Mouse (Mus musculus) B cell, adult 2 months (primary cell): ENCODE measurements around the gene Limd2.
A peak's percentile ranks its signal among the peaks of the same experiment; 100 is the strongest.
"Not testable (repeated sequence)": the region's sequence is repeated elsewhere in the genome, so short reads cannot be mapped to it uniquely, and the experiment has no call there.

ENCODE experiments used
- DNase-seq, 2 experiments: peaks; one replicate each; pipeline ENCODE4 v3.0.0; 2022

Gene Limd2

DNA sequence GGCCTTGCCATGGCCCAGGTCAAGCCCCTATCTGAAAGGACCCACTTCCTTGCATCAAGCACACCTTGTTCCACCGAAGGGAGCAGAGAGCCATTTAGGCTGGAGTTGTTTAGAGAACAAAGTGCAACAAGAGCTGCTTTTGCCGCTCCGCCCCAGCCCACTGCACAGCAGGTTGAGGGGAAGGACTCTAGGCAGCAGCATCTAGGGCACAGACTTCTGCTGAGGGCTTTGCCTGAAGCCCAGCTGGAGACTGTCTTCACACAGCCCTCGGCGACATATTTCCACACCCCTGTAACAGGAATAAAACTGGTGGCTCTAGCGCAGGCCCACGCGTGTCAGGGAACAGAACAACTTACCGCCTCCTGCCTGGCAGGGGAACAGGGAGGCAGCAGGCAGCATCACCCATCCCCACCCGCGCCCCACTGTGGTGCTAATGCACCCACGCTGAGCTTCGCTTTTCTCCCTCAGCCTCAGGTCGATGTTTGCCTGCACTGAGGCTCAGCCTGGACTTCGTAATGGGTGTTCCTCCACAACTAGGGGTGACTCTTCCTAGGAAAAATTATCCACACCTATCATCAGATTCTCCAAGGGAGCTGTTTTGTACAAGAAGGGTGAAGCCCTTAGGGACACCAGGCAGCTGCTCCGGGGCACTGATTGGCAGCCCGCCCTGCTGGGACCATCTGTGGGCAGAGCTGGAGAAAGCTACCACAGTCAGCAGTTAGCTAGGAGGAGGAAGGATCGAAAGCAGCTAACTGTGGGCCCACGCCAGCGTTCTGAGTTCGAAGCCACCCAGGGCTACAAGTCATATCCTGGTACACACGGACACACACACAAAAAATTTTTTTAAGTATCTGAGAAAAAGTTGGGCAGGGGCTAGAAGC lies at the start of gene Limd2, which contains the start of gene Gm10840:
Gene Limd2, minus strand, starts transcription at position 20 of the 881 bp plus-strand sequence.
Gene Gm10840, plus strand, starts transcription at position 10 of the 881 bp plus-strand sequence.
- peak; percentile 67 to 69 for DNase-seq

DNA sequence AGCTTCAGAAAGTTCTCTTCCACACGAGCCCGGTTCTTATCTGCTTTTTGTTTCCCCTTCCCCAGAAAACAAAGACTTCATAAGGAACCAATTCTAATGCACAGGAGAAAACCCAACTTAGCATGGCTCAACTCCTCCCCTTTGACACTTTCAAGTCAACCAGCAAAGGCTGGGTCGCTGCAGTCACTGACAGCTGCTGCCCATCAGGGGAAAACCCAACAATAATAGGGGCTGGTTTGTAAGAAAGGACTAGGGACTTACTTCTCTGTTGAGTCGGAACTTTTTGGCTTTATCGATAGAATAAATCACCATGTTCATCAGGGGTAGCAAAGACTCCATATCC lies 41.4 kb upstream of the Limd2 start, which contains the start of gene Strada:
Gene Strada, minus strand, starts transcription at position 46 of the 343 bp plus-strand sequence.
- DNase-seq, result peak in 1 of 2 experiments; percentile 13

- DNase-seq, result no peak
Measured at GRCm38 (mm10) chr11:106201337-106202122, 40.9 kb upstream of the Limd2 start.

- DNase-seq, result no peak
Measured at GRCm38 (mm10) chr11:106200756-106201155, 40.1 kb upstream of the Limd2 start.

DNA sequence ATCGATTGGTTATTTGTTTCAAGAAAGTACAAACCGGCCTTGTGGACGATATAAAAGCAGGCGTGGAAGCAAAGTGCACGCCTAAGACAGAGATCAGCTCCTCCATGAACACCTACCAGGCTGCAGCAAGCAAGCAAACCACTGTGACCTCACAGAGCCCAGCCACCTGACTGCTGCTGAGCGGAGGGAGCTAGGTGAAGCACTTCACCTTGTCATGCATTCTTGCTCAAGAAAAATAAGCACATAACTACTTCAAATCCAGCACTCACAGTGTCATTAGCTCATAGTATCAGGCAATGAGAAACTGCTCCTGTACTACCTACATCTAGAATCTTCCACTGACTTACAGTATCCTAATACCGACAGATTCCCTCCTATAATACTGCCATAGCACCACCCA lies 39.3 kb upstream of the Limd2 start:
- not testable (repeated sequence) for DNase-seq

- peak in 1 of 2 experiments; percentile 12 for DNase-seq
Measured at GRCm38 (mm10) chr11:106198277-106198676, 37.6 kb upstream of the Limd2 start.

DNA sequence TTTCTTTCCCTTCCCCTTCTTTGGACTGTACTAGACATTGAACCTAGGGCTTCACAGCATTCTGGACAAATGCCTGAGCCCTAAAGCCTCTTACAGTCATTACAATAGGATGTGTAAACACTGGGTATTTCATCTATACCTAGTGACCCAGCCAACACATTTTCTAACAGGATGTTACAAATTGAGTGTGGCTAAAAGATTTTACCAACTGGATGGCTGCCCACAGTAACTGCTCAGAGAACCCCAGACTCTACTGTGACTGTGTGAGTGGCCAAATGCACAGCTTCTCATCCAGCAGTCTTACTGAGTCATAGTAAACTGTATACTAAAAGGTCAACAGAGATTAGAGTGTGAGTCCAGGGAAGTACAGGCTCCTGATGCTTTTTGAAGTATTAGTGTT lies 34.7 kb upstream of the Limd2 start:
- DNase-seq, result no peak

DNA sequence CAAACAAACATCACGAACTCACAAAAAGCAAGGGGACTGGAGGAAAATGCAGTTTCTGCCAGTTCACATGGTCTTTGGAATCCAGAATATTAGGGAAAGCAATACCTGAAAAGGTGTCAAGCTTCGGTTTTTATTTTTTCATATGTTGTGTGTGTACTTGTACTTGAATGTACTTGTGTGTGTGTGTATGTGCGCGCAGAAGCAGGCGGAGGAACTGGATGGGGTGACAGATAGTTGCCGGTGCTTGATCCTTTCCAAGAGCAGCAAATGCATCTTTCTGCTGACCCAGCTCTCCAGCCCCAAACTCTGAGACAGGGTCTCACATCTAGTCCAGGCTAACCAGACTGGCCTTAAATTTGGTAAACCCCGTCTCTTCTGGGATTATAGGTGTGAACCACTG lies 34.2 kb upstream of the Limd2 start:
- DNase-seq, result no peak

DNA sequence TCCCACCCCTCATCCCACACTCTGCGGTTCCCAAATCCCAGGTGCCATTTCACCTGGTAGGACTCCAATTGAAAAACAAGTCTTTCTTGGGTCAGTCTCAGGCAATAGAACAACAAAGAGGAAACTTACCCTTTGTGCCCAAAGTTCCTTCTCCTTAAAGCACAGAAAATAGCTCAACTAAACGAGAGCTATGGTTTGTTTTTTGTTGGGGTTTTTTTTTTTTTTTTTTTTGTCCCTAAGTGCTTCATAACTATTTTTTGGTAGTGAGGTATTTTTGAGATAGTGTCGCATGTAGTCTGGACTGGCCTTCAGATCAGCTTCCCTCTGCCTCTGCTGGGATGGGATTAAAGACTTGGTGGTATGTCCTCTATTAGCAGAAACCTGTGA lies 33.5 kb upstream of the Limd2 start:
- no peak for DNase-seq

- DNase-seq, result peak; percentile 96 to 97
Measured at GRCm38 (mm10) chr11:106193371-106194154, 32.9 kb upstream of the Limd2 start.

- DNase-seq, result peak; percentile 45 to 47
Measured at GRCm38 (mm10) chr11:106192657-106193370, 32.2 kb upstream of the Limd2 start.

DNA sequence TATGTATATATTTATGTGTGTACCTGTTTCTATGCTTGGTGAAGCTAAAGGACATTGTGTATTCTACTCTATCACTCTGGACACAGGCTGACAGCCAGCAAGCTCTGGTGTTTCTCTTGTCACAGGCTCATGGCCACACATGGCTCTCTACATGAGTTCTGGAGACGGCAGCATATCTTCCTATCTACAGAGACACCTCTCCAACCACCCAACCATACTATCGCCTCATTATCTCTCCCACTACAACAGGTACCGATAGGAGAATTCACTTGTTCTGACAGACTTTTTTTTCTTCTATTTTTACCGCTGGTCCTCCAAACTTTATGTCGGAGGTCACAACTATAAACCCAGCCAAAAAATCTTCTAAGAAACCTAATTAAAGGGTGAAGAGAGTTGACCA lies 31.6 kb upstream of the Limd2 start:
- no peak for DNase-seq

DNA sequence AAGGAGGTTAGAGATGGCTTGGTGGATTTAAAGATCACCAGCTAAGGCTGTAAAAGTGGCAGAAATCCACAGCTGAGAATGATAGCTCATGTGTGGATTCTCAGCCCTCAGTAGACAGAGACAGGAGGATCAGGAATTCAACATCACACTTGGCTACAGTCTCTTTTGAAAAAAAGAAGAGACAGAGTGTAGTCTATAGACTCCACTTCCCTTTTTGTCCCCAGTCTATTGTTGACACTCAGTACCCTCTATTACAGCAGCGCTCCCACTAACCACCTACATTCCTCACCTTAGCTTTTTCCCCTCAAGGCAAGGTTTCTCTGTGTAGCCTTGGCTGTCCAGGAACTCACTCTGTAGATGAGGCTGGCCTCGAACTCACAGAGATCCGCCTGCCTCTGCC lies 31.1 kb upstream of the Limd2 start:
- DNase-seq, result no peak

DNA sequence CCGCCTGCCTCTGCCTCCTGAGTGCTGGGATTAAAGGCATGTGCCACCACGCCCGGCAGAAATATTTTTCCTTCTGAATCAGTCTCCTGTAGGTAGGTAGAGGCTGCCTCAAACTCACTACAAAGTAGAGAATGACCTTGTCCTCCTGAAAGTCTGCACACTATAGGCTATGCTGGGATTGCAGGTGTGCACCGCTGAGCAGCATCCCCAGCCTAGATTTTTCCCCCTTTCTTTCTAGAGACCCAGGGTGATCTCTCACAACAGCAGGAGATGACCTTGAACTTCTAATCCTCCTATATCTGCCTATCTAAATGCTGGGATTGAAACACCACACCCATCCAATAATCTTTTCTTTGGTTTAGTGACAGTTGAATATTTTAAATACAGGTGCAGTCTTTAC lies 26.7 kb upstream of the Limd2 start:
- no peak for DNase-seq

- DNase-seq, result peak in 1 of 2 experiments; percentile 21
Measured at GRCm38 (mm10) chr11:106180449-106180801, 19.8 kb upstream of the Limd2 start.

DNA sequence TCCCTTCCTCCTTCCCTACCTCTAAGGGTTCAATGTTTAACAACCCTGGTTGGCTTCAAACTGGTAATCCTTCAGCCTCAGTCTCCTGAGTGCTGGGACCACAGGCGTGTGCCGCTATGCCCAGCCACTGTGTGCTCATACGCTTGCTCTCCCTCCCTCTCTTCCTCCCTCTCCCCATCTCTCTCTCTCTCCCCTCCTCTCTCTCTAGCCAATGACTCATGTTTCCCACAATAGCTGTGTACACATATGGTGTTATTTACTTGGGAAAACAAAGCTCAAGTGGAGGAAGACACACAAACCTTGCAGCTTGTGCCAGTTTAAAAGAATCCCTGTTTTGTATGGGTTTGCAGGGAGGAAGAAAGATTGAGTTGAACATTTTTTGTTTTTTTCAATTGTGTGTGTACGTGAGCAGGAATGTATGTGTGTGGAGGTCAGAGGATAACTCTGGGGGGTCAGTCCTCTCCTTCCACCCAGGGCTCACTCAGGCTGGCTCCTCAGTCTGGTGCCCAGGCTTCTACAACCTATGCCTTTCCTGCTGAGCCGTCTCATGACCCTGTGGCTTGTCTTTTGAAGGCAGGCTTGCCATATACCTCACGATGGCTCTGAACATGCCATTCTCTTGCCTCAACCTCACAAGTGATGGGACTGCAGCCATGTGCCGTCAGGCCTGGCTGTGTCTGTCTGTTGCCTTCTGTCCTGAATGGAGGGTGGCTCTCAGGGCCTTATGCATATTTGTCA lies 19.2 kb upstream of the Limd2 start:
- no peak for DNase-seq

DNA sequence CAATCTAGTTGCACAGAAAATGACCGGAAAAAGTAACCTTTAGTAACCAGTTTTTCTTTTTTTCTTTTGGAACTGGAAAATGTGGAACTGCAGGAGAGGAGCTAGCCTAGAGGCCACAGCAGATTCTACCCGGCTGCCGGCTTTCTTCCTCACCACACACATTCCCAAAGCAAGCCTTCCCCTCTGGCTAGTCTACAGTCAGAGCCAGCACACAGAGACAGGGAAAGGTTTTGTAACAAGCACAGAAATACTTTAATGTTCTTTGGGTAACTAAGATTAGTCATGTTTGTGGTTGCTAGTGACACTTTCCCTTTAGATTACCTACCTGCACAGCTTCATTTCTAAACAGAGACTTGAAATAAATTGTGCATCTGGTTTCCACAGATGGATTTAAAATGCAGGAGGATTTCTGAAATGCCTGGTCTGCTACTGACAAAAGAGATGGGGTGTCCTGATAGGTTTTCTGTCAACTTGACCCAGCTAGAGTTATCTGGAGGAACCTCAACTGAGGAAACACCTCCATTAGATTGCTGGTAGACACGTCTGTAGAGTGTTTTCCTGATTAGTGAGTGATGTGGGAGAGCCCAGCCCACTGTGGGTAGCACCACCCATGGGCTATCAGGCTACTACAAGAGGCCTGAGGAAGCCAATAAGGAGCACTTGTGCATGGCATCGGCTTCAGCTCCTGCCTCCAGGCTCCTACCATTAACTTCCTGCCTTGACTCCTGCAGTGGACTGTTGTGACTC lies 17.5 kb upstream of the Limd2 start:
- no peak for DNase-seq

DNA sequence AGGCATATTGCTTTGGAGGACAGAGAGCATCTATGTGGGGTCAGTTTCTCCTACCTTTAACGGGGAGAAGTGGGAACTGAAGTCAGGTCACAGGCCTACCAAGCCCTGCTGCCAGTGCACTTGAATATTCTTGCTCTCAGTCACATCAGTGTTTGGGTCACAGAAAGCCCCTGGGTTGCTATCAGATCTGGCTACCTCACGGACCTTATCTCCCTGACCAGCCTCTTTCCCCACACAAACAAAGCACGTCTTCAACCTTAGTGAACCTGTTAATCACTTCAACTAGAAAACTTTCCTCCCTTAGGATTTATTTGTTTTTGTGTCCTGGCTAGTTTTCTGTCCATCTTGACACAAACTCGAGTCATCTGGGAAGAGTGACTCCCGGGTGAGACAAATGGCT lies 15.7 kb upstream of the Limd2 start:
- DNase-seq, result no peak

GRCm38 (mm10) chr11:106175081-106175480 lies 14.4 kb upstream of the Limd2 start:
- no peak for DNase-seq

DNA sequence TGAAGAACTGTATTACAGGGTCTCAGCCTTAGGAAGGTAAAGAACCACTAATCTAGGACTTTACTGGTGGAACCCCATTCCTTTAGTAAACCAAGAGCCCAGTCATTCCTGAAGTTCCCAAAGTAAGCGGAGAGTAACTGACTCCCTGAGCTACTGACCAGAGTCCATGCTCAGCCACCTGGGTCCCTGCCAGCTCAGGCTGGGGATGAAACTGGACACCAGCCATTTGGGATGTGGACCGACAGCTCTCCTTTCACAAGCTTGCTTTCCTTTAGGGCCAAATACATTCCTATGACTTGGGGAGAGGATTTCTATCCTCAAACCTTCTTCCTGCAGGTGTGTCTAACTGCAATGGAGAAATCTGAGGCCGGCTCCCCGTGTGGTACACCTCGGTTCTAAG lies 13.7 kb upstream of the Limd2 start:
- DNase-seq, result no peak

GRCm38 (mm10) chr11:106173228-106173627 lies 12.6 kb upstream of the Limd2 start:
- no peak for DNase-seq
